Mouse (Mus musculus): ENCODE results near the gene Zfp367.
A peak's percentile ranks its signal among the peaks of the same experiment; 100 is the strongest.

DNA sequence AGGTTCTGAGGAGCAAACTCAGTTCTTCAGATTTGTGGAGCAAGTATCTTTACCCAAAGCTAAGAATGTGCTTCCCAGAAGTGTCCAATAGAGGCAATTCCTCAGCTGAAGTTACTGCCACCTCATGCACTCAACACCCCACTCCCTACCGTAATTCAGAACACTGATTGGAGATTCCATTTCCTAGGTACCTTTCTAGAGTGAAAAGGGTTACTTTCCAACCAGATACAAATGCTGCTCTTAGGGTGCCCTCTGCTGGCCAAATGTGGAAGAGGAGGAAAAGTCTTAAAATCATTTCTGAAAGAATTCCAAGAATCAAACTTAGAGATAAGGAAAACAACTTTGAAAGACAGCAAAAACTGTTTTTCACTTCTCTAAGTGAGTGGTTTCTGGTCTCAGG lies 59.7 kb downstream of the Zfp367 start:
- TF ChIP-seq CTCF (IDR thresholded peaks at IDR 0.05) (peak; percentile 86), EP300 (IDR thresholded peaks at IDR 0.05) (no peak; the same call in 1 of the 2 replicates)
